Mouse (Mus musculus): ENCODE measurements around the gene Pgk2.
"Not testable (repeated sequence)": the region's sequence is repeated elsewhere in the genome, so short reads cannot be mapped to it uniquely, and the experiment has no call there.

DNA sequence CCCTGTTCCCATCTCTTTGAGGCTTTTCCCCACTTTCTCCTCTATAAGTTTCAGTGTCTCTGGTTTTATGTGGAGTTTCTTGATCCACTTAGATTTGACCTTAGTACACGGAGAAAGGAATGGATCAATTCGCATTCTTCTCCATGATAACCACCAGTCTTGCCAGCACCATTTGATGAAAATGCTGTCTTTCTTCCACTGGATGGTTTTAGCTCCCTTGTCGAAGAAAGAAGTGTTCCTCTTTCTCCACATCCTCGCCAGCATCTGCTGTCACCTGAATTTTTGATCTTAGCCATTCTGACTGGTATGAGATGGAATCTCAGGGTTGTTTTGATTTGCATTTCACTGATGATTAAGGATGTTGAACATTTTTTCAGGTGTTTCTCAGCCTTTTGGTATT is 18.2 kb downstream of the Pgk2 start:
- TF ChIP-seq CTCF (IDR thresholded peaks at IDR 0.05; ENCODE audit: borderline replicate concordance, control insufficient read depth, extremely low read depth, insufficient read depth, low read length, poor library complexity); POLR2A (IDR thresholded peaks at IDR 0.05; ENCODE audit: control insufficient read depth, extremely low read depth, insufficient read depth, low read length, poor library complexity): not testable (repeated sequence)

Data from thymus, adult 2 months (tissue).